Mouse (Mus musculus): ENCODE measurements around the gene Abcb4. TPM values are rescaled to one million over a fixed set of nuclear protein-coding genes. Genes with fewer than 3 reads are reported as not detected.

Abcb4 gene
- total and polyA plus RNA-seq, 3 experiments: 86.0 to 107 TPM; not detected in 1

DNA sequence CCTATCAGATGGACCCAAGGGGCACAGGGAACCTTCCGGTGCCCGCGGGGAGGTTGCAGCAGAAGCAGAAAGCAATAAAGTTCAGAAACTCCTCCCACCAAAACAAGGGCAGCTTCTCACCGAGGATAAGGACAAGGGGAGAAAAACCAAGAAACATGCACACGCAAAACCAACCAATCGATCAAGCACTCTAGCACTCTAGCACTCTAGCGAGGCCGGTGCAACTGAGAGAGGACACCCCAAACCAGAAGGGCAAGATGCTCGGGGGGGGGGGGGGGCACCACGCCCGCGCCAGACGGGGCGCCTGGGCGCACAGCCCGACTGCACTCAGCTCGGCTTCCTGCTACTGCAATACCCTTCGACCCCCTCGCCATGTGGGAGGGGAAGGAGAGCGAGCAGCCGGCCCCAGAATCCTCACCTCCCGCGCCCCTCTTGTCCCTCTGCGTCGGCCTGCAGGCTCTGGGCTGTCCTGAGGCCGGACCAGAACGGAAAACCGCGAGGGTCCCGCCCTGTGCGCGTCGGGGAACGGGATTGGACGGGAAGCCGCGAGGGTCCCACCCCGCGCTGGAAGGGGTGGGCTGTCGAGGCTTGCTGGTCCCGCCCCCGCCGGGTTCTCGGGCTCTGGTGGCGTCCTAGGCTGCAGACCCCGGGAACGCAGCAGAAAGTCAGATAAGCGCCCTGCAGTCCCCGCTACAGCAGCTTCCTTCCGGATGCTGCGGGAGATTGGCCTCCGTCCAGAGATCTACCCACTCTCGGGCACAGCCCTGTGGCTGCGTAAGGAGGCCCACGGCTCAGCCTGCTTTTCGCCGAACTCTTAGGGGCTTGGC is 103.4 kb downstream of the Abcb4 start, which contains the start of gene Crot:
Gene Crot, minus strand, starts transcription at position 639 of the 827 bp plus-strand sequence.
- H3K36me3 ChIP-seq (ENCODE audit: control insufficient read depth in 1 of 2, insufficient read depth in 2 of 2, low read length in 2 of 2): peaks cover 0 to 16% of the 10 kb centered on the region in 2 experiments; a peak in 2 of 4 replicates
- TF ChIP-seq MAX (IDR thresholded peaks at IDR 0.05; ENCODE audit: low read length): 0 out of 2 replicates have a peak, but pooled peaks have one; percentile 14
- TF ChIP-seq POLR2A (IDR thresholded peaks at IDR 0.05; ENCODE audit: control insufficient read depth in 1 of 2, insufficient read depth in 1 of 2, low read depth in 1 of 2, low read length in 2 of 2, poor library complexity in 1 of 2): peak; percentile 70 to 74
- no peak for TF ChIP-seq CHD2 (IDR thresholded peaks at IDR 0.05; ENCODE audit: low read length)
- 0 out of 2 replicates have a peak, but pooled peaks have one; percentile 18 for TF ChIP-seq TCF12 (IDR thresholded peaks at IDR 0.05; ENCODE audit: low read depth, low read length)
- 0 out of 2 replicates have a peak, but pooled peaks have one; percentile 37 for TF ChIP-seq TBP (IDR thresholded peaks at IDR 0.05; ENCODE audit: low read depth, low read length)
- TF ChIP-seq EP300 (IDR thresholded peaks at IDR 0.05; ENCODE audit: low read depth in 1 of 2, low read length in 2 of 2): peak in 1 of 2 experiments; percentile 62; a peak in 1 of 4 replicates
- peak; percentile 58; the same call in 1 of the 2 replicates for TF ChIP-seq GATA1 (IDR thresholded peaks at IDR 0.05; ENCODE audit: low read depth, low read length)
- TF ChIP-seq SIN3A (IDR thresholded peaks at IDR 0.05; ENCODE audit: low read length): peak; percentile 48
- TF ChIP-seq NELFE (IDR thresholded peaks at IDR 0.05; ENCODE audit: low read depth, low read length): peak; percentile 60
- peak; percentile 68 for TF ChIP-seq ZMIZ1 (IDR thresholded peaks at IDR 0.05; ENCODE audit: low read depth, low read length)
- TF ChIP-seq MAZ (IDR thresholded peaks at IDR 0.05; ENCODE audit: low read depth, low read length): peak; percentile 69; the same call in 1 of the 2 replicates
- 0 out of 2 replicates have a peak, but pooled peaks have one; percentile 65 for TF ChIP-seq UBTF (IDR thresholded peaks at IDR 0.05; ENCODE audit: borderline replicate concordance, insufficient read depth, low read depth, low read length)
- TF ChIP-seq MXI1 (IDR thresholded peaks at IDR 0.05; ENCODE audit: low read depth, low read length): peak; percentile 71; the same call in 1 of the 2 replicates
- peak; percentile 60; the same call in 1 of the 2 replicates for TF ChIP-seq POLR2AphosphoS2 (IDR thresholded peaks at IDR 0.05; ENCODE audit: low read length)
- TF ChIP-seq GABPA (IDR thresholded peaks at IDR 0.05; ENCODE audit: low read depth, low read length): no peak
- no peak for TF ChIP-seq USF2 (IDR thresholded peaks at IDR 0.05; ENCODE audit: borderline replicate concordance in 1 of 2, insufficient read depth in 1 of 2, low read depth in 1 of 2, low read length in 2 of 2)
- no peak for TF ChIP-seq MYB (IDR thresholded peaks at IDR 0.05; ENCODE audit: low read depth, low read length)
- TF ChIP-seq HCFC1 (IDR thresholded peaks at IDR 0.05; ENCODE audit: low read depth, low read length): peak; percentile 44; the same call in 1 of the 2 replicates
- peak; percentile 53; the same call in 1 of the 2 replicates for TF ChIP-seq ETS1 (IDR thresholded peaks at IDR 0.05; ENCODE audit: low read depth, low read length)
- TF ChIP-seq KAT2A (conservative IDR thresholded peaks at IDR 0.05; ENCODE audit: low read depth, low read length): no peak
- peak; percentile 2; the same call in 1 of the 2 replicates for TF ChIP-seq ELF1 (IDR thresholded peaks at IDR 0.05; ENCODE audit: low read depth, low read length)
- no peaks in the 10 kb centered on the region for H3K9me3 ChIP-seq (replicated peaks; ENCODE audit: insufficient read depth, low read length)
- H3K9ac ChIP-seq (ENCODE audit: control insufficient read depth, low read depth, low read length, poor library complexity, severe bottlenecking): peak within 1 kb of the TSS; percentile 75
- H3K4me1 ChIP-seq (ENCODE audit: control insufficient read depth in 1 of 2, insufficient read depth in 2 of 2, low read length in 2 of 2): peaks cover 3 to 8% of the 10 kb centered on the region in 2 experiments
- no peaks in the 10 kb centered on the region for H3K27me3 ChIP-seq (ENCODE audit: control insufficient read depth in 1 of 2, insufficient read depth in 2 of 2, low read length in 2 of 2)
- H3K27ac ChIP-seq (ENCODE audit: control insufficient read depth, low read depth, low read length): peak within 1 kb of the TSS; percentile 70
- peaks cover 5% of the 10 kb centered on the region; the same call in 1 of the 2 replicates for H3K79me2 ChIP-seq (ENCODE audit: control insufficient read depth, insufficient read depth, low read length, poor library complexity)
- peak; percentile 95 for DNase-seq (ENCODE audit: low read depth, low spot score)
- peak within 1 kb of the TSS; percentile 78 to 85 for H3K4me3 ChIP-seq (ENCODE audit: control insufficient read depth in 1 of 2, insufficient read depth in 1 of 2, low read depth in 2 of 2, low read length in 2 of 2)

All from MEL (cell line).